Mouse (Mus musculus): Measurements from ENCODE around the gene Arpc2. TPM values are rescaled to one million over a fixed set of nuclear protein-coding genes. Genes with fewer than 3 reads are reported as not detected.

Arpc2 gene
- total and polyA plus RNA-seq, 3 experiments: 108 to 423 (median 141) TPM

DNA sequence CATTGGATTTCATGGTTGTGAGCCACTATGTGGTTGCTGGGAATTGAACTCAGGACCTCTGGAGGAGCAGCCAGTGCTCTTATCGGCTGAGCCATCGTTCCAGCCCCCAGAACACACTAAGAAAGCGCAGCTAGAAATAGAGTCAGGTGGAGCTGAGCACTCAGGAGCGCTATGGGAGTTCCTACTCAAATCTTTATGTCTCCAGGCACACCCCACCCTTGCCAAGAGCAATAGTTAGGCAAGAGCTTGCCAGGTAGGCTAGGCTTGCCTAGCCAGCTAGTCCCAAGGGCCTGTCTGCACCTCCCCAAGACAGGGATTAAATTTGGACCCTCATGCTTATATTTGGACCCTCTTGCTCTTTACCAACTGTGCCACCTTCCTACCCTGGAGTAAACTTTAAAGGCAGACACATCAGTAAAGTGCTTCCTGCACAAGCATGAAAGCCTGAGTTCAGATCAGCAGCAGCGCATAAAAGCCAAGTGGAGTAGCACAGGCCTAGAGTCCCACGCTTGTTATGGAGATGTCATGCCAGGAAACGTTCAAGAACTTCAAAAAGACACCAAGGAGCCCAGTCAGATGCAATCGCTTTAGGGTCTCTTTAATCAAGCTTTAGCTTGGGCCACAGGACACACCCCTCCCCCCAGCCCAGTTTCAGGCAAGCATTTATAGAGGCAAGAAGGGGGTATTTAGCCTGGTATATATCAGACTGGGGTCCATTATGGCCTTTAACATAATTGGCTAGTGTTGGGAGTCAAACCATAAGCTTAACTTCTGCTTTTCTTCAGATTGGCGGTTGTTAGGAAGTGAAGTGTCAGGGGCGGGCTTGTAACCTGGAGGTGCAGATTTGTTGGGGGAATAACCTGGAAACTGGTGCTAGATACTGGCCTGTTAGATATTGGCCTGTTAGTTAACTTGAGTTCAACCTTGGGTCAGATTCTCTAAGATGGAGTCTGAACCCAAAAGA lies 72.4 kb downstream of the Arpc2 start:
- TF ChIP-seq ELF1 (IDR thresholded peaks at IDR 0.05; ENCODE audit: low read depth, low read length) (no peak), MAX (IDR thresholded peaks at IDR 0.05; ENCODE audit: low read length) (no peak), JUND (IDR thresholded peaks at IDR 0.05; ENCODE audit: low read depth, low read length) (no peak), MAZ (IDR thresholded peaks at IDR 0.05; ENCODE audit: low read depth, low read length) (no peak), USF1 (IDR thresholded peaks at IDR 0.05; ENCODE audit: low read depth, low read length) (no peak), GATA1 (IDR thresholded peaks at IDR 0.05; ENCODE audit: low read depth, low read length) (0 out of 2 replicates have a peak, but pooled peaks have one; percentile 6), KAT2A (conservative IDR thresholded peaks at IDR 0.05; ENCODE audit: low read depth, low read length) (no peak), ZNF384 (IDR thresholded peaks at IDR 0.05; ENCODE audit: low read depth, low read length) (no peak), GABPA (IDR thresholded peaks at IDR 0.05; ENCODE audit: low read depth, low read length) (no peak)
- H3K79me2 ChIP-seq (ENCODE audit: control insufficient read depth, insufficient read depth, low read length, poor library complexity): peaks cover 7% of the 10 kb centered on the region
- no peak overlapping the region for H3K4me3 ChIP-seq (ENCODE audit: control insufficient read depth in 1 of 2, insufficient read depth in 1 of 2, low read depth in 2 of 2, low read length in 2 of 2)
- H3K27ac ChIP-seq (ENCODE audit: control insufficient read depth, low read depth, low read length): no peak overlapping the region
- peak; percentile 70 for DNase-seq (ENCODE audit: low read depth, low spot score)
- H3K9me3 ChIP-seq (replicated peaks; ENCODE audit: insufficient read depth, low read length): no peaks in the 10 kb centered on the region
- H3K36me3 ChIP-seq (ENCODE audit: control insufficient read depth in 1 of 2, insufficient read depth in 2 of 2, low read length in 2 of 2): peaks cover 0 to 17% of the 10 kb centered on the region in 2 experiments; a peak in 2 of 4 replicates
- H3K9ac ChIP-seq (ENCODE audit: control insufficient read depth, low read depth, low read length, poor library complexity, severe bottlenecking): no peak overlapping the region
- no peaks in the 10 kb centered on the region for H3K27me3 ChIP-seq (ENCODE audit: control insufficient read depth in 1 of 2, insufficient read depth in 2 of 2, low read length in 2 of 2)
- H3K4me1 ChIP-seq (ENCODE audit: control insufficient read depth in 1 of 2, insufficient read depth in 2 of 2, low read length in 2 of 2): peaks cover 0 to 22% of the 10 kb centered on the region in 2 experiments; a peak in 2 of 4 replicates

DNA sequence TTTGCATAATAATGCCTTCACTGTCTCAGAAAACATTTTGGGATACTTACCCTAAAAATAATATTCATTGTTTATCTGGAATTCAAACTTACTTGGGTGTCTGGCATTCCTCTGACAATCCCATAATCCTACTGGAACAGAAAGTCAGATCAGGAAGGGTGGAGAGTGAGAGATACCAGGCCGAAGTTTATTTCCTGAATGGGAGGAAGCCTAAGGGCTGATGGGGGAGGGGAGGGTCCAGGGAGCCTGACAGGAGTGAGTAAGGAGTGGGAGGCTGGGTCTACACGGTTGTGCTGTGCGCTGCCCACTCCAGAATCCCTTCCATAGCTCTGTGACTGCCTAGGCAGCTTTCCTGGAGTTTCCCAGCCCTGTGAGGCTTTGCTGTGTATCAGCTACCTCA lies 73.9 kb downstream of the Arpc2 start:
- no peak overlapping the region for H3K4me3 ChIP-seq (ENCODE audit: control insufficient read depth in 1 of 2, insufficient read depth in 1 of 2, low read depth in 2 of 2, low read length in 2 of 2)
- no peak overlapping the region for H3K27ac ChIP-seq (ENCODE audit: control insufficient read depth, low read depth, low read length)

More for the DNA sequence above, 73.9 kb downstream of the Arpc2 start:
- no peaks in the 10 kb centered on the region for H3K27me3 ChIP-seq (ENCODE audit: control insufficient read depth in 1 of 2, insufficient read depth in 2 of 2, low read length in 2 of 2)
- H3K9me3 ChIP-seq (replicated peaks; ENCODE audit: insufficient read depth, low read length): no peaks in the 10 kb centered on the region
- no peaks in the 10 kb centered on the region for H3K79me2 ChIP-seq (ENCODE audit: control insufficient read depth, insufficient read depth, low read length, poor library complexity)
- peaks cover 0 to 14% of the 10 kb centered on the region in 2 experiments; a peak in 2 of 4 replicates for H3K36me3 ChIP-seq (ENCODE audit: control insufficient read depth in 1 of 2, insufficient read depth in 2 of 2, low read length in 2 of 2)
- H3K4me1 ChIP-seq (ENCODE audit: control insufficient read depth in 1 of 2, insufficient read depth in 2 of 2, low read length in 2 of 2): peaks cover 2 to 22% of the 10 kb centered on the region in 2 experiments; a peak in 2 of 4 replicates
- DNase-seq (ENCODE audit: low read depth, low spot score): no peak
- TF ChIP-seq KAT2A (conservative IDR thresholded peaks at IDR 0.05; ENCODE audit: low read depth, low read length): no peak
- TF ChIP-seq UBTF (IDR thresholded peaks at IDR 0.05; ENCODE audit: borderline replicate concordance, insufficient read depth, low read depth, low read length): no peak
- no peak for TF ChIP-seq RAD21 (IDR thresholded peaks at IDR 0.05; ENCODE audit: low read depth, low read length)
- TF ChIP-seq ETS1 (IDR thresholded peaks at IDR 0.05; ENCODE audit: low read depth, low read length): no peak
- TF ChIP-seq ZC3H11A (IDR thresholded peaks at IDR 0.05; ENCODE audit: low read depth, low read length): no peak
- no peak for TF ChIP-seq USF1 (IDR thresholded peaks at IDR 0.05; ENCODE audit: low read depth, low read length)
- TF ChIP-seq TAL1 (IDR thresholded peaks at IDR 0.05; ENCODE audit: low read length): no peak
- TF ChIP-seq ZKSCAN1 (IDR thresholded peaks at IDR 0.05; ENCODE audit: low read depth, low read length): no peak
- TF ChIP-seq GABPA (IDR thresholded peaks at IDR 0.05; ENCODE audit: low read depth, low read length): no peak
- no peak for TF ChIP-seq CTCF (IDR thresholded peaks at IDR 0.05 in 2 of 3, conservative IDR thresholded peaks at IDR 0.05 in 1 of 3; ENCODE audit: control insufficient read depth in 1 of 3, insufficient read depth in 1 of 3, low read depth in 2 of 3, low read length in 3 of 3, poor library complexity in 1 of 3, severe bottlenecking in 1 of 3)
- no peak overlapping the region for H3K9ac ChIP-seq (ENCODE audit: control insufficient read depth, low read depth, low read length, poor library complexity, severe bottlenecking)

Measured in MEL (cell line).